Mouse (Mus musculus) WW6 (cell line): ENCODE measurements around the gene Vmn2r41.
"Not testable (repeated sequence)": the region's sequence is repeated elsewhere in the genome, so short reads cannot be mapped to it uniquely, and the experiment has no call there.

Experiments
- DNase-seq: peaks from one replicate; pipeline ENCODE4 v3.0.0-alpha.2; 2013; ENCODE audit warnings: low read depth, low spot score

Gene Vmn2r41

DNA sequence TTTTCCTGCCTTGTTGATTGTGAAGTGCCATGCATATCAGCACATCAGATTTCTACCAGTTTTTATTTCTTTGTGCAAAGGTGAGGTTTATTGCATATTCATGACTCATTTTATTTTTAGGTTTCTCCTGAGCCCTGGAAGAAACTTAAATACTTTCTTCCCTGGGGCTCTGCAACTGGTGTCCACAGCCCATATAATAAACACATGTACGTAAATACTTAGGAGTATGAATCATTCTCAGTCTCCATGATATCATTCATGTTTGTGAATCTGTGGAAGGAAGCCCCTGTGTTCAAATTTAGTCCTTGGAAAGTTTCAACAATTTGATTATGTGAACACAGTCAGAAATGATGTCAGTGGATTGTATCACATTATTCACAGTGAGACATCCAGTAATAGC lies at the start of gene Vmn2r41:
Vmn2r41 (minus strand) TSS at position 101 of the 400 bp plus-strand sequence.
- not testable (repeated sequence) for DNase-seq

DNA sequence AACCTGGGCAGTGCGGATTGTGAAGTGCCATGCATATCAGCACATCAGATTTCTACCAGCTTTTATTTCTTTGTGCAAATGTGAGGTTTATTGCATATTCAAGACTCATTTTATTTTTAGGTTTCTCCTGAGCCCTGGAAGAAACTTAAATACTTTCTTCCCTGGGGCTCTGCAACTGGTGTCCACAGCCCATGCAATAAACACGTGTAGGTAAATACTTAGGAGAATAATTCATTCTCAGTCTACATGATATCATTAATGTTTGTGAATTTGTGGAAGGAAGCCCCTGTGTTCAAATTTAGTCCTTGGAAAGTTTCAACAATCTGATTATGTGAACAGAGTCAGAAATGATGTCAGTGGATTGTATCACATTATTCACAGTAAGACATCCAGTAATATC lies 38.8 kb upstream of the Vmn2r41 start, which contains the start of gene Vmn2r42:
Vmn2r42 (minus strand) TSS at position 101 of the 400 bp plus-strand sequence.
- not testable (repeated sequence) for DNase-seq

DNA sequence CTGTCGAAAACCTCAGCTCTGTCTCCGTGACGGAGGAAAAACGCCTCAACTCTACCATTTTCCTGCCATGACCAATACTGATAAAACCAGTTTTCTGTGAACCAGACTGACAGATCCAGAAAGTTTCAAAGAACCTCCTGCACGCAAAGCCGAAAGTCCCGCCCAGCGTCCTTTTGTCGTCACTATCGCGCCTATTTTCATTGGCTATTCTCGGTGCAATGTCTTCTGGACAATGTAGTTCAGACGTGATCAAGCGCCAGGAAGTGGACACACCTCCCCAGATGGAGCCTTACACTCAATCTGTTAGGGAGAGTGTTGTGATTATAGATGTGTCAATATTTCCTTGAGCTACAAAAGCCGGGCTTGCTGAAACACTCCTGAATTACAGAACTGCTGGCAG lies 68.6 kb downstream of the Vmn2r41 start:
- not testable (repeated sequence) for DNase-seq
